Mouse (Mus musculus) ES-Bruce4 (cell line): ENCODE data around the gene Thbs1.

Source experiments
- EP300 ChIP-seq: IDR thresholded peaks from 2 replicates; pipeline ENCODE4 v1.6.1; 2011; ENCODE audit warnings: low read depth, low read length; ENCODE audit not compliant: insufficient read depth
- POLR2A ChIP-seq: IDR thresholded peaks from one replicate; pipeline ENCODE4 v1.8.1; 2011; ENCODE audit warnings: low read length; ENCODE audit not compliant: insufficient read depth

DNA sequence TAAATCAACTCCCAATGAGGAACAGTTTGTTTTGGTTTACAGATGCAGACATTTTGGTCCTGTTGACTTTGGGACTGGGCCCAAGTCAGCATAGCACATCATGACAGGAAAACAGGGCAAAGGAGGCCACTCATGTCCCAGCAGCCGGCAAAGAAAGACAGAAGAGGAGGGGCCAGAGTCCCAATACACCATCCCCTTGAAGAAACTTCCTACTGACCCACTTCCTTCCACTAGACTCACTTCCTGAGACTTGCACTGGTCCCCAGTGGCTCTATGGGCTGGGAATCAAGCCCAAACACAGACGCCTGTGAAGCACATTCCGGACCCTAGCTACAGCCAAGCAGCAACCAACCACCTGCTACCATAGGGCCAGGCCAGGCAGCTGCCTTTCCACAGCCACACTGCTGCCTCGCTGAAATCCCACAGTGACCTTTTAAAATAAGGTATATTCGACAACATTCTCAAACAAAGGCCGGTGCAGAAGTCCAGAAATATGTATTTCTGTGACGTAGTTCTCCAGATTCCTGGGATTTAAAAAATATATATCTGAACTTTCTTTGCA lies 38.8 kb upstream of the Thbs1 start:
- TF ChIP-seq EP300 (no peak), POLR2A (no peak)
